Mouse (Mus musculus) A20 (cell line): Measurements from ENCODE around the gene Hist2h2aa1.
"Not testable (repeated sequence)": the region's sequence is repeated elsewhere in the genome, so short reads cannot be mapped to it uniquely, and the experiment has no call there.

Experiments used
- DNase-seq: peaks from one replicate; pipeline ENCODE4 v3.0.0-alpha.2; 2011; ENCODE audit warnings: low read depth, low spot score

Gene Hist2h2aa1

GRCm38 (mm10) chr3:96230404-96230803 lies 14.9 kb upstream of the Hist2h2aa1 start:
- no peak for DNase-seq

GRCm38 (mm10) chr3:96230910-96231757 lies 14.2 kb upstream of the Hist2h2aa1 start:
- no peak for DNase-seq

GRCm38 (mm10) chr3:96231758-96232120 lies 13.6 kb upstream of the Hist2h2aa1 start:
- DNase-seq, result no peak

GRCm38 (mm10) chr3:96234914-96235313 lies 10.4 kb upstream of the Hist2h2aa1 start:
- peak; percentile 32 for DNase-seq

- DNase-seq, result no peak
These were observed 9.5 kb upstream of the Hist2h2aa1 start for GRCm38 (mm10) chr3:96235836-96236235.

- peak; percentile 37 for DNase-seq
These were observed 8.4 kb upstream of the Hist2h2aa1 start for GRCm38 (mm10) chr3:96236834-96237334.

- peak; percentile 48 for DNase-seq
These were observed 7.9 kb upstream of the Hist2h2aa1 start for GRCm38 (mm10) chr3:96237335-96237903.

GRCm38 (mm10) chr3:96237904-96238511 lies 7.3 kb upstream of the Hist2h2aa1 start:
- DNase-seq, result peak; percentile 72

GRCm38 (mm10) chr3:96238954-96239793 lies 6.1 kb upstream of the Hist2h2aa1 start, which contains the start of gene Hist2h3c2:
Hist2h3c2 (minus strand) TSS chr3:96239127.
- DNase-seq, result not testable (repeated sequence)

GRCm38 (mm10) chr3:96239949-96240798 lies 5.1 kb upstream of the Hist2h2aa1 start, which contains the start of gene Hist2h2aa2:
Hist2h2aa2 (minus strand) TSS chr3:96240276.
- peak; percentile 75 for DNase-seq

- no peak for DNase-seq
These were observed 4.5 kb upstream of the Hist2h2aa1 start for GRCm38 (mm10) chr3:96240799-96241197.

GRCm38 (mm10) chr3:96243921-96244572 lies 1.2 kb upstream of the Hist2h2aa1 start:
- DNase-seq, result peak; percentile 55

GRCm38 (mm10) chr3:96246018-96246417 lies 721 bp downstream of the Hist2h2aa1 start:
- DNase-seq, result not testable (repeated sequence)

- DNase-seq, result not testable (repeated sequence)
These were observed 1.1 kb downstream of the Hist2h2aa1 start, which contains the start of gene Hist2h3c1 for GRCm38 (mm10) chr3:96246427-96246856. Hist2h3c1 (plus strand) TSS chr3:96246685.

- DNase-seq, result peak; percentile 65
These were observed 2.3 kb downstream of the Hist2h2aa1 start for GRCm38 (mm10) chr3:96247356-96248140.

GRCm38 (mm10) chr3:96248141-96249033 lies 3.1 kb downstream of the Hist2h2aa1 start:
- DNase-seq, result peak; percentile 32

GRCm38 (mm10) chr3:96249034-96249345 lies 3.7 kb downstream of the Hist2h2aa1 start:
- no peak for DNase-seq

- DNase-seq, result peak; percentile 26
These were observed 5.6 kb downstream of the Hist2h2aa1 start for GRCm38 (mm10) chr3:96250890-96251289.
